Mouse (Mus musculus) small intestine, adult 2 months (tissue): ENCODE results near the gene Rnf149.

Experiments used
- CTCF ChIP-seq: fragments of 200-500 bp; IDR thresholded peaks from 2 replicates; pipeline ENCODE4 v1.5.1; 2012; ENCODE audit warnings: low read depth, mild to moderate bottlenecking, control low read depth, inconsistent platforms, low read length, moderate library complexity, mixed read lengths; ENCODE audit not compliant: insufficient replicate concordance, insufficient read length; ENCODE audit errors: extremely low read depth
- POLR2A ChIP-seq: fragments of 200-500 bp; IDR thresholded peaks from 2 replicates; pipeline ENCODE4 v1.6.1; 2012; ENCODE audit warnings: low read depth, mild to moderate bottlenecking, control low read depth, inconsistent platforms, low read length, moderate library complexity

DNA sequence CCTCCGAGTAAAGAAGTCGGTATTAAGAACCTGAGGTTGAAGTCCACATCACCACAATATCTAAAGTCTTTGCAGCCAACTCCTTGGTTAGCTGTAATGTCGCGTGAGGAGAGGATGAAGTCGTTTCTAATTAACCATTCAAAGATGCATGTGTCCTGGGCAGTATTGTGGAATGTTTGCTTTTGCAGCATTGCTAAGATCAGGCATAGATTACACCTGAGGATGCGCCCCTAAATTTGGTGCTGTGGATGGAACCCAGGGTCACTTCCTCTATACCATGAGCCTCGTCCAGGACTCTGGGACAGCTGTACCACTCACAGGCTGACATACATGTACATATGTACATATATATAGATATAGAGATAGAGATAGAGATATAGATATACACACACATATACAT lies 40.5 kb downstream of the Rnf149 start:
- no peak for TF ChIP-seq CTCF
- TF ChIP-seq POLR2A, result no peak
